Mouse (Mus musculus) inflammation-experienced regulatory T-cells, adult 6 months (primary cell): ENCODE results near the gene Brd3. TPM values are rescaled to one million over a fixed set of nuclear protein-coding genes. Genes with fewer than 3 reads are reported as not detected.

Experiments
- ATAC-seq: one replicate; pipeline ENCODE4 v1.8.0; 2017
- polyA plus RNA-seq, 3 experiments: library from polyadenylated mRNA; unstranded; fragments of 100-300 nt; shearing (Covaris generic); gene quantifications; one replicate each; pipeline ENCODE4 v1.2.1; 2017

The Brd3 gene
- polyA plus RNA-seq, 3 experiments from 2014 or later, result 28.7 to 35.5 (median 34.6) TPM

GRCm38 (mm10) chr2:27470535-27470934, 36.9 kb downstream of the Brd3 start:
- no peak for ATAC-seq

- ATAC-seq, result no peak
Measured at GRCm38 (mm10) chr2:27469991-27470355, 37.5 kb downstream of the Brd3 start.

GRCm38 (mm10) chr2:27469292-27469990, 38.0 kb downstream of the Brd3 start:
- ATAC-seq, result no peak

GRCm38 (mm10) chr2:27462901-27463300, 44.6 kb downstream of the Brd3 start:
- ATAC-seq, result no peak

DNA sequence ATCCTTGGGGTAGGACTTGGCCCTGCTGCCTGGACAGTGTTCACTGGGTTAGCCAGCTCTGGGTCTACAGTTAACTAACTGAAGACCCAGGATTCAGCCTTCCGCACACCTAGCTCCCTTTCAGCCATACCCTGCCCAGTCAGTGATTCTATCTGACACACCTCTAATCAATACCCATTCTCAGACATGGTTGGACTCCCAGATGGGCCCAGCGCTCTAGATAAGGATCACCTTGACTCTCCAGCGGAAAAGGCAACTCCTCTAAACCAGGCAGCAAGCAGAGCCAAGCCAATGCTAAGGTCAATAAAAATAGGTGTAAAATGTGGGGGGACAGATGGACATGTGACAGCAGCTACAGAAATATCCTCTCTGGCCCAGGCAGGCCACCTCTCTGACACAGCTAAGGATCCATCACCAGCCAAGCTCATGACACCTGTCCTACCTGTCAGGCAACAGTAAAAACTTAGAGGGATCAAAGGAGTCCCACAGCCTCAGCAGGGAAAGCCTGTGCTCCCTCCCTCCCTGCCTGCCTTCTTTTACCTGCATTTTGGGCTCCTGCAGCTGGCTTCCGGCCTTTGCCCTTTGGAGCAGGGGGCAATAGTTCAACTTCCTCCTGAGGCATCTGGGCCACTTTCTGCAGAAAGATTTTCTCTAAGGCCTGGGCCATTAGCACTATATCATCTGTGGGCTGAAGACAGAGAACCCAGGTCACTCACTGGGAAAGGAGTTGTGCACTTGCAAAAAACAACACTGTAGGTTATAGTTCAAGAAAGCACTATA, 45.4 kb downstream of the Brd3 start:
- ATAC-seq, result no peak

DNA sequence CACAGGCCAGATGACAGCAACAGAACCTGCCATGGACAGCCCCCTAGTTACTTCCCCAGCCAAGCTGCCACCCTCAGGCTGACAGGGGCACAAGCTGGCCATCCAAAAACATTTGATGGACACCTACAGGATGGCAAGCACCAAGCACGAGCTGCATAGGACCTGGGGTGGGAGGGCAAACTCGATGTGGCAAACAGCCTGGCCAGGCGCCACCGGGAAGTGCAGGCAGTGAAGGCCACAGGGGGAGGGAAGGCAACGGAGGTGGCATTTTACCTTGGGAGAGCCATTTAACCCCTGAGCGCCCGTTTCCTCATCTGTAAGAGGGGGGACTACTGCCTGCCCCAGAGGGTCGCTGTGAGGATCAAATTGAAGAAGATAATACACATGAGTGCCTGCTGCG, 46.8 kb downstream of the Brd3 start:
- ATAC-seq, result no peak

GRCm38 (mm10) chr2:27460163-27460562, 47.3 kb downstream of the Brd3 start:
- ATAC-seq, result no peak

DNA sequence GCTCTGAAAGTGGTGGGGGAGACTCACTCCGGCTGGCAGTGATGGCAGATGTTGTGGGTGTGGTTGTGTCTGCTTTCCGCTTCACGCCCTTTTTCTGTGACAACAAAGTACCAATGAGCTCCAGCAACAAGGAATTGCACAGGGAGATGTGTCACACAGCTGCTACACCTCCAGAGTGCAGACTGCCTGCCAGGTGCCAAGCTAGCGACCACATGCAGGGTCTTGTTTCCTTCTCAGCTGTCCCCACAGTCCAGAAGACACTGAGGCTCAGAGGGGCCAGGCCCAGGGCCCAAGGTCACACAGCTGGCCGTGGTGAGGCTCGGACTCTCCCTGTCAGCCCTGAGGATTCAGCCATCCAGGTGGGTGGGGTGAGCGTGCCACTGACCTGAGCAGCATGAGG, 47.7 kb downstream of the Brd3 start:
- ATAC-seq, result no peak

DNA sequence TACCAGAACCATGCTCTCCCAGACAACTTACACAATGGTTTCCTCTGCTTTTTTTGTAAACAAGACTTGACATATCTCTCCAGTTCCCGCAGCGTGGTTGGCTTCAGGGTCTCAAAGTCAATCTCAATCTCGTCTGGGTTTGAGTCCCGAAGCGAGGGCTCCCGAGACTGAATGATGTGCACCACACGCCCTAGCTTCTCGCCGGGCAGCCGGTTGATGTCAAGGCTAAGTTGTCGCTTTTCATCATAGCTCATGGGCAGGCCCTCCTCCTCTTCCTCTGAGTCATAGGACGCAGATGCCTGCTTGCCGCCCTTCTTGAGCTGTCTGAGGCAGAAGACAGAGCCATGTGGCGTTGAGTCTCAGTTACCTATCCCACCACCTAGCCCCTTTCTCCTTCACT, 57.2 kb downstream of the Brd3 start:
- no peak for ATAC-seq

DNA sequence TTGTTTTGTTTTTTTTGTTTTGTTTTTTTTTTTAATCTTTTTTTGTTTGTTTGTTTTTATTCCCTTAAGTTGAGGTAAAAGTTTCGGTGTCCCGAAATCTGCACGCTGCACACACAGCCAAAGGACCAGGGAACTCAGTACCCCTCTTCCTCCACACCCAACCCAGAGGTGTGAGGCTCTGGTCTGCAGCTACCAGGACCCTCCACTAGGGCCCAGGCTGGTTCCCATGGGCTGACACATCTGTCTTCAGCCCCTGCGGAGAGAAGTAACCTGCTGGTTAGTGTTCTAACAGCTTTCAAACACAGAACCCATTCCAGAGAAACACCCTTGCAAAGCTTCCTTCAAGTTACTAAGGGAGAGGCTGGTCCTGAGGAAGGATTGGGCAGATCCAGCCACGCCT, 59.7 kb downstream of the Brd3 start:
- ATAC-seq, result no peak

DNA sequence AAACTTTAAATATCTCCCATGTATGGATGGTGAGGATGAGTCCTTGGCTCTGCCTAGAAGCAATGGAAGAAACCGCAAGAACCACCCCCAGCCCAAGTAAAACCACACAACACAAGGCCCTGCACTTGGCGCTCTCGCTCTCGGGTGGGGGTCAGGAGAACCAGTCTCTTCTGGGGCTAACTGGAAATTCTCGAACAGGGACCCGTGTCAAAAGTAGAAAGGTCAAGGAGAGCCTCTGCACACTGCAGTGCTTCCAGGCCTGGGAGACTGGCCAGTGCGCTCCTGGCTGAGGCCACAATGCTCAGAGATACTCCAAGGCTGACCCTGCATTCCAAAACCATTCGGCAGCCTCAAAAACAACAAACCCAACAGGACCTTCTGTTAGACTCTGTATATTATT, 60.6 kb downstream of the Brd3 start:
- ATAC-seq, result no peak

DNA sequence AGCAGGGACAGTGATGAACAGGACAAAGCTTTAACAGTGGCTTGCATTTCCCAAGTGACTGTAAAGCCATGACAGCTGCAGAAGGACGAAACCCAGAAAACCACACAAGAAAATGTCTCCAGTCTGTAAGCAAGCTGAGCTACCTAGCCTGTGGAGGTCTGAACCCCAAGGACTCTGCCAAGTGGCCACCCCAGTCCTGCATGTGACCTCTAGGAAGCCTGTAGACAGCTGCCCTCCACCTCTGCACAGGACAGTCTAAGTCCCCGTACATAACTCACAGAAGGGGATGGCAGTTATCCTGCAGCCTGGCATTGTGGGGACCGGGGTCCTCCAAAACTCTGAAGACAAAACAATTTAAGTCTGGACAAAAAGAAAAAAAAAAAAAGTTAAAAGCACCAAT, 61.6 kb downstream of the Brd3 start:
- no peak for ATAC-seq

- ATAC-seq, result no peak
Measured at GRCm38 (mm10) chr2:27443450-27443708, 64.1 kb downstream of the Brd3 start.

- no peak for ATAC-seq
Measured at GRCm38 (mm10) chr2:27442708-27443449, 64.6 kb downstream of the Brd3 start.

- peak; percentile 85 for ATAC-seq
Measured at GRCm38 (mm10) chr2:27441767-27442707, 65.4 kb downstream of the Brd3 start, which contains the start of gene Brd3os. Gene Brd3os, plus strand, starts transcription at chr2:27442324.

GRCm38 (mm10) chr2:27438281-27438680, 69.2 kb downstream of the Brd3 start:
- ATAC-seq, result no peak

DNA sequence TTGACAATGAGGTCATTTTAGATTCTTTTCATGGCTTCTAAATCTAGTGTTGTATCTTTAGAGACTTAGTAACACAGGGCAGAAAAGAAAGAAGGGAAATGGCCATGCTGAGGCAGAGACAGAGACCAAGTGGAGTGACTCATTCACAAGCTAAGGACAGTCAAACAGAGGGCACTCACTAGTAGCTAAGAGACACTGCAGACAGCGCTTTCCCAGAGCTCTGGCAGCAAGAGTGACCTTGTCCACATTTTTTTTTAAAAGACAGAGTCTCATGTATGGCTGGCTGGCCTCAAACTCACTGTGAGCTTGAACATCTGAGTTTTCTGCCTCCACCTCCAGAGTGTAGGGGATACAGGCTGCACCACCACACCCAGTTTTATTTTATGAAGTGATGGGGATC, 69.6 kb downstream of the Brd3 start:
- no peak for ATAC-seq

DNA sequence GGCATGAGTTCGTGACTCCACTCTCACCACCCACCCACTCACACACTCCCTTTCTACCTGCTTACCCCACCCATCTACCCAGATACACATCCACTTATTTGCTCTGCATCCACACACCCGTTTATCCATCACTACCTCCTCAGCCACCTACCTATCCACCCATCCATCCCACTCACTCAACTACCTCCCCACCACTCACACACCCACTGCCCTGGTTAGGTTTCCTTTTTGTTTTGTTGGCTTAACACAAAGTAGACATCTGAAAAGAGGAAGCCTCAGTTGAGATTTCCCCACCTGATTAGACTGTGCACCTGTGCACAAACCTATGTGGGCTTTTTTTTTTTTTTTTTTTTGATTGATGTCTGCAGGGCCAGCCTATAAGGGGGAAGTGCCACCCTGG, 74.9 kb downstream of the Brd3 start:
- ATAC-seq, result no peak

GRCm38 (mm10) chr2:27430621-27431020, 76.8 kb downstream of the Brd3 start:
- no peak for ATAC-seq

- ATAC-seq, result peak; percentile 33
Measured at GRCm38 (mm10) chr2:27428071-27428470, 79.4 kb downstream of the Brd3 start.

DNA sequence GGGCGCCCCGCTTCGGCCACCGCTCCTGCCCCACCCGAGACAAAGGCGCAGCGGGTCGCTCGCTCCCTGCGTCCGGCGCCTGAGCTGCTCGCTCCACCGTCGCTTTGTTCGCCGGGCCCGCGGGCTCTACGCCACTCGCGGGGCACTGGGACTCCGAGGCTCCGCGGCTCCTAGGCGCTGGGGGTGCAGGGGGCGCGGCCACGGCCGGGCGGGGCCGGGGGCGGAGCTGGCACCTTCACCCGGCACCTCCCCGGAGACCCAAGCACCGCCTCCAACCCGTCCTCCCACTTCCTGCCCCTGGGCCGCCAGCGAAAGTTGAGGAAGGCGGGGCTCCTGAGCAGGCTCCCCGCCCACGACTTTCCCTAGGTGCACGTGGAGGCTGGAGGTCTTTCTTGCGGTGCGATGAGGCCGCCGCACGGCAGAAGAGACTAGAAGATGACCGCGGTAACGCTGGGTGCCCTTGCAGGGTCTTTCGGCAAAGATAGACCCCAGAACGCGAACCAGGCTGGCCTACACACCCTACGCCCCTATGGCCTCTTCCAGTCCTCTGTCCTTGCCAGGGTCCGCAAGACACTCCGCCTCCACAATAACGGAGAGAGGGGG, 80.5 kb downstream of the Brd3 start, which contains the start of gene Vav2:
Gene Vav2, minus strand, starts transcription at position 179 of the 603 bp plus-strand sequence.
- ATAC-seq, result peak; percentile 87

DNA sequence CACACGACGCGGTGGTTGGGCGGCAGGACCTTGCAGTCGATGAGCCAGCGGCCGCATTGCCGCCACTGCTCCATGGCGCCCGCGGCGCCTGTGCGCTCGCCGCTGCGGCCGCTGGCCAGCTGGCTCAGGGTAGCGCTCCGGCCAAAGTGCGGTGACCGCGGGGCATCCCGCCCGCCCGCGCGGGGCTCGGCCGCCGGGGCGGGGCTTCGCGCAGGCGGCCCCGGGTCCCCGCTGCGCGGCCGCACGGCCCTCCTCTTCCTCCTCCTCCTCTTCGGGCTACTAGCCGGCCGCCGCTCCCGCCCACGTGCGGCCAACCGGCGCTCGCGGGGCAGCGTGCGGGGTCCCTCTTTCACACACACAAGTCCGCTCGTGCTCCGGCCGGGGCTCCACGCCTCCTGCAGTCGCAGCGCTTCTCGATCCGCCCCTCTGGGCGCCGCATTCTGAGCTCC, 81.0 kb downstream of the Brd3 start:
- peak; percentile 10 for ATAC-seq
